Mouse (Mus musculus) C2C12 (cell line): ENCODE results near the gene Dennd5b.

Experiments used
- CTCF ChIP-seq: IDR thresholded peaks from one replicate; pipeline ENCODE4 v1.5.1; 2011; ENCODE audit not compliant: control insufficient read depth, insufficient read depth, insufficient read length
- MAX ChIP-seq: IDR thresholded peaks from one replicate; pipeline ENCODE4 v1.6.1; 2011; ENCODE audit warnings: mild to moderate bottlenecking, control low read depth
- USF1 ChIP-seq: IDR thresholded peaks from one replicate; pipeline ENCODE4 v1.6.1; 2011; ENCODE audit warnings: low read depth, mild to moderate bottlenecking, control low read depth, moderate library complexity

DNA sequence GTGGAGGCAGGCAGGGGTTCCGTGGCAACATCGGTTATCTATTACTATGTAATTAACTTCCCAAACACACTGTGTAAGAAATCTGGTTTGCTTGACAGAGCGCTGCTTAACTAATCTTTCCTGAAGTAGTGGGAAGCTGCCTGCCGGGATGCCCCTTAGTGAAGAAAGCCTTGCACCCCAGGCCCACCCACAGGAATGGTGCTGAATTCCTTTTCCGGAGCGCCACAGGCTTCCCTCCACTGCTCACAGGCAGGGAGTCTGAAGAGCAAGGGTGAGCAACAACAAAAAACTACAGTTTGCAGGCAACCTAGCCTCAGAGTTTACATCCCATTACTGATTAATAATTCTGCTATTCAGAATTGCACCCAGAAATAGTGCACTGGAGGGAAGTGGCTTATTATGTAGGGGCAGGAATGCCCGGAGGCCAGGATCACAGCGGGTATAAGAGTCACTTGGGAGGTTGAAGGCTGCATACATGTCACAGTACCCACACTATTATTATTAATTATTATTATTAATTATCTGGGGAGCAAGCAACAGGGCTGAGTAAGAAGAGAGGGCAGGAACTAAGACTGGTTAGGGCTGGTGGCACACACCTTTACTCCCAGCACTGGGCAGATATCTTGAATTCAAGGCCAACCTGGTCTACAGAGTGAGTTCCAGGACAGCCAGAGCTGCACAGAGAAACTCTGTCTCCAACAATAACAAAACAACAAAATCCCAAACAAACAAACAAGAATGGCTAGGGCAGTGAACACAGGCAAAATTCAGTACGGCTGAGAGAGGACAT, 129.2 kb downstream of the Dennd5b start:
- no peak for TF ChIP-seq CTCF
- TF ChIP-seq MAX = no peak
- TF ChIP-seq USF1 = no peak
